In the genomic region with DNA sequence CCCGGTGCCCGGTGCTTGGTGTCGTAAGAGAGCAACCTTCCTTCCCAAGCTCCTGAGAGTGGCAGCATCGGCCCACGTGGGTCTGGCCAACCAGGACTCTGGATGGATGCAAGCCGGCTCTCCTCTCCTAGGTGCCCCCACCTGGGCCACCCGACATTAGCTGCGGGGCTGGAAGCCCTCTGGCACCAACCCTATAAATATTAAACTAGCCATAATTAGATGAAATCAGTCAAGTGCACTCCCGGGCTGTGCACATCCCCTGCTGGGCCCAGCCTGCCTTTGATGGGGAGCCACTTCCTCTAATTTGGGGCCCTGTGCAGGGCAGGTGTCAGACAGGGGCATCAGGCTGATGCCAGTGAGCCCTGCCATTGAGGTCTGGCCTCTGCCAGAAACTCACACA, we compare ENCODE assay signal across 14 mouse cellular contexts.
DNase-seq lines count a peak whose midpoint lies in the region; ATAC-seq and TF ChIP-seq lines count a peak whose summit lies in the region.
"Had no signal": no experiment of that assay in that cellular context is flagged by ENCODE, and none has a peak within 500 bp of the region (broad histone marks: within the 10 kb centered on the region; RNA-seq: fewer than 3 reads in every experiment).

No protein-coding gene starts in this region.

- TF ChIP-seq CTCF in hindbrain, postnatal 0 days (IDR thresholded peaks at IDR 0.05; ENCODE audit: low read depth): no peak
- TF ChIP-seq CTCF in stomach, postnatal 0 days (IDR thresholded peaks at IDR 0.05; ENCODE audit: low read depth): no peak

- H3K4me3 ChIP-seq in midbrain, embryonic 12.5 days: no peak overlapping the region
- no peak overlapping the region for H3K4me3 ChIP-seq in midbrain, embryonic 10.5 days
- no peak overlapping the region for H3K4me3 ChIP-seq in forebrain, embryonic 12.5 days (replicated peaks)
- no peak overlapping the region for H3K4me3 ChIP-seq in hindbrain, postnatal 0 days (ENCODE audit: low read length)
- no peak overlapping the region for H3K4me3 ChIP-seq in stomach, postnatal 0 days (ENCODE audit: low read depth, low read length)
- H3K4me3 ChIP-seq: limb, embryonic 15.5 days; lung, embryonic 15.5 days had no signal

- TF ChIP-seq EP300 in stomach, postnatal 0 days (optimal IDR thresholded peaks at IDR 0.05): no peak

- H3K9ac ChIP-seq in midbrain, embryonic 12.5 days (replicated peaks): no peak overlapping the region
- H3K9ac ChIP-seq in forebrain, embryonic 12.5 days: no peak overlapping the region
- H3K9ac ChIP-seq in hindbrain, postnatal 0 days (replicated peaks; ENCODE audit: low read length): no peak overlapping the region
- no peak overlapping the region for H3K9ac ChIP-seq in stomach, postnatal 0 days (ENCODE audit: low read length)
- H3K9ac ChIP-seq: limb, embryonic 15.5 days; lung, embryonic 15.5 days had no signal

- 0 out of 2 replicates have a peak, but pooled peaks cover 2% of the 10 kb centered on the region for H3K27me3 ChIP-seq in midbrain, embryonic 12.5 days
- peaks cover 20% of the 10 kb centered on the region for H3K27me3 ChIP-seq in midbrain, embryonic 10.5 days (ENCODE audit: low read depth, poor library complexity, severe bottlenecking)
- H3K27me3 ChIP-seq in forebrain, embryonic 12.5 days: peaks cover 9% of the 10 kb centered on the region; the same call in 1 of the 2 replicates
- no peaks in the 10 kb centered on the region; the same call in 1 of the 2 replicates for H3K27me3 ChIP-seq in hindbrain, postnatal 0 days (ENCODE audit: insufficient read depth, low read length)
- no peaks in the 10 kb centered on the region for H3K27me3 ChIP-seq in stomach, postnatal 0 days (ENCODE audit: control insufficient read depth, insufficient read depth, low read length)
- H3K27me3 ChIP-seq: lung, embryonic 15.5 days had no signal

- no peaks in the 10 kb centered on the region for H3K9me3 ChIP-seq in midbrain, embryonic 12.5 days
- no peaks in the 10 kb centered on the region for H3K9me3 ChIP-seq in midbrain, embryonic 10.5 days (replicated peaks)
- H3K9me3 ChIP-seq in forebrain, embryonic 12.5 days: no peaks in the 10 kb centered on the region
- no peaks in the 10 kb centered on the region for H3K9me3 ChIP-seq in hindbrain, postnatal 0 days (ENCODE audit: low read length)
- H3K9me3 ChIP-seq in stomach, postnatal 0 days (ENCODE audit: control insufficient read depth, low read length): no peaks in the 10 kb centered on the region
- H3K9me3 ChIP-seq: limb, embryonic 15.5 days; lung, embryonic 15.5 days had no signal

- peak overlapping the region; percentile 39 for H3K27ac ChIP-seq in midbrain, embryonic 12.5 days (replicated peaks)
- no peak overlapping the region for H3K27ac ChIP-seq in midbrain, embryonic 10.5 days (replicated peaks)
- 0 out of 2 replicates have a peak overlapping the region, but pooled peaks have one; percentile 0 for H3K27ac ChIP-seq in forebrain, embryonic 12.5 days
- H3K27ac ChIP-seq in hindbrain, postnatal 0 days: no peak overlapping the region
- no peak overlapping the region for H3K27ac ChIP-seq in stomach, postnatal 0 days (replicated peaks)
- H3K27ac ChIP-seq: limb, embryonic 15.5 days; lung, embryonic 15.5 days had no signal

- peak; percentile 10 for DNase-seq in adrenal gland, postnatal 25 days
- DNase-seq in adrenal gland, postnatal 36 days: no peak
- DNase-seq in midbrain, embryonic 10.5 days (ENCODE audit: low spot score): no peak
- DNase-seq in hindbrain, postnatal 0 days (ENCODE audit: low spot score): peak; percentile 35
- DNase-seq in urinary bladder, adult 2 months (ENCODE audit: low spot score): no peak
- DNase-seq in stomach, postnatal 0 days (ENCODE audit: low spot score): no peak
- DNase-seq: cerebellum, adult 8-10 months; gastrocnemius, postnatal 14 days; heart, postnatal 4 days had no signal

- peak; percentile 44; the same call in 1 of the 2 replicates for ATAC-seq in midbrain, embryonic 12.5 days (ENCODE audit: low FRiP score, low read depth)
- ATAC-seq in forebrain, embryonic 12.5 days (ENCODE audit: low FRiP score): 0 out of 2 replicates have a peak, but pooled peaks have one; percentile 24
- peak; percentile 16; the same call in 1 of the 2 replicates for ATAC-seq in hindbrain, postnatal 0 days
- no peak for ATAC-seq in stomach, postnatal 0 days (ENCODE audit: low FRiP score, low TSS enrichment)

- H3K4me1 ChIP-seq in midbrain, embryonic 12.5 days: peaks cover 23% of the 10 kb centered on the region; the same call in 1 of the 2 replicates
- peaks cover 17% of the 10 kb centered on the region for H3K4me1 ChIP-seq in midbrain, embryonic 10.5 days
- H3K4me1 ChIP-seq in forebrain, embryonic 12.5 days: peaks cover 36% of the 10 kb centered on the region
- no peaks in the 10 kb centered on the region for H3K4me1 ChIP-seq in hindbrain, postnatal 0 days (ENCODE audit: insufficient read depth, low read length)
- H3K4me1 ChIP-seq in stomach, postnatal 0 days (replicated peaks; ENCODE audit: control insufficient read depth, insufficient read depth): no peaks in the 10 kb centered on the region
- H3K4me1 ChIP-seq: lung, embryonic 15.5 days had no signal

- no peaks in the 10 kb centered on the region for H3K36me3 ChIP-seq in midbrain, embryonic 12.5 days
- no peaks in the 10 kb centered on the region for H3K36me3 ChIP-seq in midbrain, embryonic 10.5 days
- H3K36me3 ChIP-seq in forebrain, embryonic 12.5 days (replicated peaks): no peaks in the 10 kb centered on the region
- no peaks in the 10 kb centered on the region for H3K36me3 ChIP-seq in hindbrain, postnatal 0 days (ENCODE audit: insufficient read depth, low read length)
- no peaks in the 10 kb centered on the region for H3K36me3 ChIP-seq in stomach, postnatal 0 days (ENCODE audit: control insufficient read depth, insufficient read depth, low read length)
- H3K36me3 ChIP-seq: limb, embryonic 15.5 days; lung, embryonic 15.5 days had no signal

- WGBS in midbrain, embryonic 12.5 days: 66% methylated on average over 9 of the region's 9 CpGs
- WGBS in midbrain, embryonic 10.5 days: 87% methylated on average over 9 of the region's 9 CpGs
- 66% methylated on average over 9 of the region's 9 CpGs for WGBS in forebrain, embryonic 12.5 days
- 45% methylated on average over 9 of the region's 9 CpGs for WGBS in hindbrain, postnatal 0 days
- 78% methylated on average over 9 of the region's 9 CpGs for WGBS in stomach, postnatal 0 days

- no peak overlapping the region for H3K4me2 ChIP-seq in midbrain, embryonic 12.5 days (replicated peaks)
- H3K4me2 ChIP-seq in forebrain, embryonic 12.5 days: no peak overlapping the region
- H3K4me2 ChIP-seq in hindbrain, postnatal 0 days (ENCODE audit: low read depth, low read length): no peak overlapping the region
- H3K4me2 ChIP-seq in stomach, postnatal 0 days (replicated peaks; ENCODE audit: low read depth): no peak overlapping the region
- H3K4me2 ChIP-seq: heart, embryonic 11.5 days; limb, embryonic 15.5 days; lung, embryonic 15.5 days had no signal

Comparison
In these comparisons a context has a peak if more than half of its experiments do, and no peak if none do; other contexts are left out.
1. DNase-seq: peak in adrenal gland, postnatal 25 days (single experiment) and hindbrain, postnatal 0 days (single experiment); none in adrenal gland, postnatal 36 days (0 of 2), midbrain, embryonic 10.5 days (single experiment), urinary bladder, adult 2 months (single experiment) and stomach, postnatal 0 days (single experiment).
2. H3K27ac ChIP-seq: peak in midbrain, embryonic 12.5 days (single experiment) and forebrain, embryonic 12.5 days (single experiment); none in midbrain, embryonic 10.5 days (single experiment), hindbrain, postnatal 0 days (single experiment) and stomach, postnatal 0 days (single experiment).